Mouse (Mus musculus) heart, adult 2 months (tissue): Measurements from ENCODE around the gene Hmx1. TPM values are rescaled to one million over a fixed set of nuclear protein-coding genes. Genes with fewer than 3 reads are reported as not detected.
A peak's percentile ranks its signal among the peaks of the same experiment; 100 is the strongest.

Experiments
- DNase-seq, 2 experiments: peaks; one replicate each; pipeline ENCODE4 v3.0.0; 2021
- H3K27ac ChIP-seq: fragments of 200-600 bp; 2 replicates; pipeline ENCODE4 v1.8.1; 2022
- H3K27me3 ChIP-seq: fragments of 200-500 bp; 2 replicates; pipeline ENCODE4 v1.6.1; 2012; ENCODE audit warnings: mild to moderate bottlenecking, low read length, inconsistent platforms, mixed read lengths; ENCODE audit not compliant: control insufficient read depth, insufficient read depth
- H3K36me3 ChIP-seq: fragments of 200-500 bp; 2 replicates; pipeline ENCODE4 v1.6.1; 2012; ENCODE audit warnings: low read length, inconsistent platforms; ENCODE audit not compliant: control insufficient read depth, insufficient read depth
- H3K4me1 ChIP-seq: fragments of 200-500 bp; 2 replicates; pipeline ENCODE4 v1.6.1; 2011; ENCODE audit warnings: low read length; ENCODE audit not compliant: control insufficient read depth, insufficient read depth
- H3K4me3 ChIP-seq: fragments of 200-600 bp; 2 replicates; pipeline ENCODE4 v1.8.1; 2022
- H3K79me2 ChIP-seq: fragments of 200-500 bp; replicated peaks from 2 replicates; pipeline ENCODE4 v1.6.1; 2012; ENCODE audit warnings: mild to moderate bottlenecking, inconsistent platforms, low read length, moderate library complexity, mixed read lengths; ENCODE audit not compliant: control insufficient read depth, insufficient read depth
- H3K9ac ChIP-seq: fragments of 200-500 bp; 2 replicates; pipeline ENCODE4 v1.6.1; 2012; ENCODE audit warnings: low read depth, mild to moderate bottlenecking, control low read depth, inconsistent platforms, low read length, mixed read lengths
- CTCF ChIP-seq: fragments of 200-600 bp; IDR thresholded peaks from 2 replicates; pipeline ENCODE4 v1.8.1; 2022; ENCODE audit warnings: antibody characterized with exemption, mild to moderate bottlenecking, moderate library complexity
- EP300 ChIP-seq: fragments of 200-500 bp; IDR thresholded peaks from 2 replicates; pipeline ENCODE4 v1.6.1; 2011; ENCODE audit warnings: low read depth, low read length, control low read depth; ENCODE audit not compliant: insufficient read depth
- POLR2A ChIP-seq: fragments of 200-500 bp; IDR thresholded peaks from 2 replicates; pipeline ENCODE4 v1.6.1; 2011; ENCODE audit warnings: mild to moderate bottlenecking, low read depth, low read length, control low read depth; ENCODE audit not compliant: insufficient read depth
- WGBS: fragments of 180-500 bp; shearing (Covaris S2); methylation state at CpG from one replicate; pipeline ENCODE4 v1.1.7; 2018; 5-methylcytosine and 5-hydroxymethylcytosine counted together
- intact Hi-C: fragments of 180-260 bp; cut with DNase I; formaldehyde crosslinking; loops from one replicate; pipeline ENCODE4 v1.15.1; 2025
- polyA plus RNA-seq: library from polyadenylated mRNA; depleted of rRNA; stranded (reverse); fragments of >200 nt; gene quantifications from 2 replicates; pipeline ENCODE4 v1.2.3, GENCODE M21; 2012
- total RNA-seq, 2 experiments: library from RNA; stranded (reverse); gene quantifications; 2 replicates each; pipeline ENCODE4 v1.2.3; 2021

Hmx1 gene
- total and polyA plus RNA-seq, 3 experiments = not detected

DNA sequence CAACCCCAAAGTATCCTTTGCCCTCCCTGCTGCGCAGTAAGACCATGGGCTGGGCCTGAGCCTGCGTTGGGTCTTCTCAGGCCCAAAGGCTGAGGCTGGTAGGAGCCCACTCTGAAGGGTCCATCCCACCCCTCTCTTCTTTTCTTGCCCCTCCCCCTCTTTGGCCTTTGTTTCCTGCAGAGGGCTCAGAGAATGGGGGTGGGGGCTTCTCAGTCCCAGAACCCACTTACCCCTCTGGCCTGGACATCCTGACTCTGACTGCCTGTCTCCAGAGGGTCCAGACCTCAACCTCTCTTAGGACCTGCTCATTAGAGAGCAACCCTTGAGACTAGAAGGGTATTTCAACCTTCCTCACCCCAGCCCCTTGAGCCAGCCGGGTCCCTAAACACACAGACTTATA, 1.0 kb downstream of the Hmx1 start:
- no peak overlapping the region for H3K27ac ChIP-seq
- H3K4me1 ChIP-seq = no peaks in the 10 kb centered on the region
- DNase-seq = no peak
- WGBS = 38% methylated on average over 3 of the region's 3 CpGs
- H3K36me3 ChIP-seq = no peaks in the 10 kb centered on the region
- H3K79me2 ChIP-seq = no peaks in the 10 kb centered on the region
- H3K4me3 ChIP-seq = no peak overlapping the region
- intact Hi-C loops = no loop called here
- H3K9ac ChIP-seq = no peak overlapping the region
- peaks cover 48% of the 10 kb centered on the region for H3K27me3 ChIP-seq
- TF ChIP-seq CTCF (no peak), EP300 (no peak), POLR2A (no peak)

DNA sequence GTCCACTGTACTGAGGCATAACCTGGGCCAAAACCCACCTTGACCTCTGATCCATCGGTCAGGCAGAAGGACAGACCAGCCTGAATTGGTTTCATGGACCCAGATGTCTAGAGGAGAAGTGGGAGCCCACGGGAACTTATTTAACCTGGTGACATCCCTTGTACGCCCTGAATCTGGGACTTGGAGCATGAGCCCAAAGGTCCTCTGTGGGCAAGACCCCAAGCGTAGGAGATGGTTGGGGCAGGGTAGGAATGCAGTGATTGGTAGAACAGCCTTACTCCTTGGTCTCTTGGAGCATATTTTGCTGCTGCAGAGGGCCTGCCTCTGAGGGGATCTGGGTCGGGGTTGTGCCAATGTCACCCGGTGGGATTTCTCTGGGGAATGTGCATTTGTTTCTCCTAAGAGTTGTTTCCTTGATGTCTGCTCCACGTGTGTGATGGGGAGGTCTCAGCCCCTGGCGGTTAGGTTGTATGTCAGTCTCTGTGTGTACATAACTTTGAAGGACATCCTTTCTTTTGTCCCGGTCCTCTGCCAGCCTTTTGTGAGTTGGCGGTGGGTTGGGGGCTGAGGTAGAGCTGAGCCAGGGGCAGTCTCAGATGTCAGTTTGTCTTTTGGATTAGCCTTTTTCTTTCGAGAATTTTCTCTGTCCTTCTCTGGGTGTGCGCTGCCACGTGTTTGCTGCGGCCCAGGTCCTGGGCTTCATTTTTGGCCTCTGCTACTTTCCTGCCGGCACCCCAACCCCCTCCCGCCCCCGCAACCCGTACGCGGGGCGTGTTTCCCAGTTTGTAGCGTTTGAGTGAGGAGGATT, 2.1 kb downstream of the Hmx1 start:
- TF ChIP-seq EP300 = no peak
- TF ChIP-seq CTCF = no peak
- TF ChIP-seq POLR2A = no peak
- Histone ChIP-seq H3K36me3 (no peaks in the 10 kb centered on the region), H3K27me3 (peaks cover 50% of the 10 kb centered on the region), H3K27ac (no peak overlapping the region), H3K4me3 (no peak overlapping the region), H3K9ac (no peak overlapping the region), H3K79me2 (no peaks in the 10 kb centered on the region), H3K4me1 (no peaks in the 10 kb centered on the region)
- intact Hi-C loops = no loop called here
- DNase-seq = no peak
- 5% methylated on average over 22 of the region's 22 CpGs for WGBS

DNA sequence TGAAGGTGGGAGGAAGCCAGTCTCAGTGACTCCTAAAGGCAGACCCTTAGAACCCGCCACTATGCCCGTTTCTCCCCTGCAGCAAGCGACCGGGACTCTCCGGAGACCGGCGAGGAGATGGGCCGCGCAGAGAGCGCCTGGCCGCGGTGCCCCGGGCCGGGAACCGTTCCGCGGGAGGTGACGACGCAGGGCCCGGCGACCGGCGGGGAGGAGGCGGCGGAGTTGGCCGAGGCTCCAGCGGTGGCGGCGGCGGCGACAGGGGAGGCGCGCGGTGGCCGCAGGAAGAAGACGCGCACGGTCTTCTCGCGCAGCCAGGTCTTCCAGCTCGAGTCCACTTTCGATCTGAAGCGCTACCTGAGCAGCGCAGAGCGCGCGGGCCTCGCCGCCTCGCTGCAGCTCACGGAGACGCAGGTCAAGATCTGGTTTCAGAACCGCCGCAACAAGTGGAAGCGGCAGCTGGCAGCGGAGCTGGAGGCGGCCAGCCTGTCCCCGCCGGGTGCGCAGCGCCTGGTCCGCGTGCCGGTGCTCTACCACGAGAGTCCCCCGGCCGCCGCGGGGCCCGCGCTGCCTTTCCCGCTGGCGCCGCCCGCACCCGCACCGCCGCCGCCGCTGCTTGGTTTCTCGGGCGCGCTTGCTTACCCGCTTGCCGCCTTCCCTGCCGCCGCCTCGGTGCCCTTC, 2.9 kb downstream of the Hmx1 start:
- TF ChIP-seq CTCF (no peak), POLR2A (no peak), EP300 (no peak)
- Histone ChIP-seq H3K27ac (no peak overlapping the region), H3K4me1 (no peaks in the 10 kb centered on the region), H3K4me3 (peak overlapping the region; percentile 8; the same call in 1 of the 2 replicates), H3K36me3 (no peaks in the 10 kb centered on the region), H3K79me2 (no peaks in the 10 kb centered on the region), H3K27me3 (peaks cover 45% of the 10 kb centered on the region), H3K9ac (no peak overlapping the region)
- intact Hi-C loops = no loop called here
- peak in 1 of 2 experiments; percentile 10 for DNase-seq
- WGBS = under 1% methylated on average over 88 of the region's 88 CpGs

DNA sequence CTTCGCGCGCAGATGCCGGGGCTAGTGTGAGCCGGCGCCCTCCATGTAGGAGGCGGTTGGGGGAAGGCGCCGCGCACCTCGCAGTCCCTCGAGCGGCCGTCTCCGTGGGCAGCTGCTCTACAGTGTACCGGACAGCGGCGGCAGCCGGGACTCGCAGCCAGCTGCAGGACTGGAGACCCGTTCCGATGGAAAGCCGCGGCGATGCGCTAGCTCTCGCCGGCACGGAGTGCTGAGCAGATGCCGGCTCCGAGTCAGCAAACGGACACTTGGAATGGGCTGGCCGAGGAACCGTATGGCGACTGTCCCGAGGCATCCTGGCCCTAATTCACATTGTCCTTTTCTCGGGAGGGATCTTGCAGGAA, 3.4 kb downstream of the Hmx1 start:
- H3K9ac ChIP-seq = no peak overlapping the region
- no peaks in the 10 kb centered on the region for H3K4me1 ChIP-seq
- no peaks in the 10 kb centered on the region for H3K36me3 ChIP-seq
- TF ChIP-seq EP300 = no peak
- no peak for TF ChIP-seq CTCF
- TF ChIP-seq POLR2A = no peak
- intact Hi-C loops = no loop called here
- under 1% methylated on average over 37 of the region's 37 CpGs for WGBS
- H3K4me3 ChIP-seq = no peak overlapping the region
- no peak overlapping the region for H3K27ac ChIP-seq
- H3K27me3 ChIP-seq = peaks cover 50% of the 10 kb centered on the region
- no peak for DNase-seq
- no peaks in the 10 kb centered on the region for H3K79me2 ChIP-seq

DNA sequence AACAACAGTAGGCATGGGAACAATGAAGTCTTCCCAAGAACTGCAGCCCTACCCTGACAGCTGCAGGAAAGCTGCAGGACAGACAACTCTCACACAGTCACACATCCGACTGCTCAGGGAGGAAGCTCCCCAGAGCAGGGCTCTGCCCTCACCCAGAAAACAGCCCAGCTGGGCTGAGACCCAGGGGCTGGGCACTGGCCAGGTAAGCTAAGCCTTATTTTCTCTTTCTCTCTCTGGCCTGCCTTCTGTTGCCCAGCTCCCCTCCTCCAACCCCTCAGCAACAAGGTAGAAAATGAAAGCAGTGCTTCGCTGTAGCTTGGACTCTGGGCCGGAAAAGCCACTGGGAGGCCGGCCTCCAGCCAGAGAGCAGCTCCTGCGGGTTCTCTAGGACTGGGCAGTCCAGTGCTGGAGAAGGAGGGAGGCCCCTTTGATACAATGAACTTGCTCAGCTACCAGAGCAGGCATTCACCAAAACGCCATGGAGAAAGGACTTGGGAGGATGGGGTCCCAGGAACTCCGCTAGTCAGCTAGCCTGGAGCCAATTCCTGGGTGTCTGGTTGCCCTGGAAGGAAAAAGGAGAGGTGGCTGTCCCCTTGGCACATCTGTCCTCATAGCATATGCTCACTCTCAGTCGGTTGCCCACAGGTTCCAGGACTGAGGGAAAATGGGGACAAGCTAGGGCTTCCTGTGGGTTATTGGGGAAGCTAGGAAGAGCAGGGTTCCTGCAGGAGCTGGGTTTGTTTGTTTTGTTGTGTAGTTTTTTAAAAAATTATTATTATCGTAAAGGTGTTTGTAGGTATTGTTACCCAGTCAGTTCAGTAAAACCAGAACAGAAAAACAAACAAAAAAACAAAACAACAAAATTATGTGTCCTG, 6.9 kb downstream of the Hmx1 start:
- Histone ChIP-seq H3K27me3 (peaks cover 36% of the 10 kb centered on the region), H3K27ac (no peak overlapping the region), H3K4me1 (no peaks in the 10 kb centered on the region), H3K9ac (no peak overlapping the region), H3K36me3 (no peaks in the 10 kb centered on the region), H3K4me3 (no peak overlapping the region), H3K79me2 (no peaks in the 10 kb centered on the region)
- intact Hi-C loops = no loop called here
- no peak for TF ChIP-seq CTCF
- no peak for TF ChIP-seq EP300
- TF ChIP-seq POLR2A = no peak
- WGBS = 11% methylated on average over 9 of the region's 9 CpGs
- no peak for DNase-seq
